Mouse (Mus musculus) liver, embryonic 14.5 days (tissue): ENCODE results near the gene Mrps6. TPM values are rescaled to one million over a fixed set of nuclear protein-coding genes. Genes with fewer than 3 reads are reported as not detected.

Experiments used
- ATAC-seq: fragments of 200-750 bp; cut with Nextera tagmentation; 2 replicates; pipeline ENCODE4 v1.8.0; 2017; ENCODE audit warnings: moderate number of reproducible peaks, mild to moderate bottlenecking, moderate library complexity; ENCODE audit not compliant: insufficient read depth
- DNase-seq, 3 experiments: peaks; one replicate each; pipeline ENCODE4 v3.0.0-alpha.2; 2012 to 2013; ENCODE audit warnings: low read depth in 3 of 3, low spot score in 3 of 3
- H3K27ac ChIP-seq: fragments of 300-500 bp; sonication (generic); 2 replicates; pipeline ENCODE4 v1.5.1; 2014; ENCODE audit warnings: moderate library complexity, mild to moderate bottlenecking, control low read depth, inconsistent platforms
- H3K27me3 ChIP-seq: fragments of 300-500 bp; sonication (generic); 2 replicates; pipeline ENCODE4 v1.6.1; 2014; ENCODE audit warnings: mild to moderate bottlenecking, low read length, moderate library complexity; ENCODE audit not compliant: control insufficient read depth, insufficient read depth
- H3K36me3 ChIP-seq: fragments of 300-500 bp; sonication (generic); replicated peaks from 2 replicates; pipeline ENCODE4 v1.6.1; 2014; ENCODE audit warnings: low read depth; ENCODE audit not compliant: control insufficient read depth, insufficient read depth
- H3K4me1 ChIP-seq, 2 experiments: fragments of 200-500 bp in 1 of 2; fragments of 300-500 bp in 1 of 2; sonication (generic) in 1 of 2; replicated peaks; 2 replicates each; pipeline ENCODE4 v1.6.1; 2012 to 2014; ENCODE audit warnings: antibody characterized with exemption in 1 of 2, inconsistent platforms in 1 of 2, low read length in 1 of 2; ENCODE audit not compliant: control insufficient read depth in 2 of 2, insufficient read depth in 2 of 2
- H3K4me2 ChIP-seq: fragments of 300-500 bp; sonication (generic); 2 replicates; pipeline ENCODE4 v1.6.1; 2014; ENCODE audit warnings: low read depth, mild to moderate bottlenecking, control low read depth, moderate library complexity
- H3K4me3 ChIP-seq, 2 experiments: fragments of 200-500 bp in 1 of 2; fragments of 300-500 bp in 1 of 2; sonication (generic) in 1 of 2; 2 replicates each; pipeline ENCODE4 v1.5.1; 2012 to 2014; ENCODE audit warnings: low read depth in 2 of 2, low read length in 2 of 2, mild to moderate bottlenecking in 2 of 2, control low read depth in 1 of 2, inconsistent platforms in 1 of 2, moderate library complexity in 1 of 2; ENCODE audit not compliant: insufficient read depth in 1 of 2
- H3K9ac ChIP-seq: fragments of 300-500 bp; sonication (generic); replicated peaks from 2 replicates; pipeline ENCODE4 v1.6.1; 2014; ENCODE audit warnings: mild to moderate bottlenecking, control low read depth, moderate library complexity
- H3K9me3 ChIP-seq: fragments of 300-500 bp; sonication (generic); 2 replicates; pipeline ENCODE4 v1.6.1; 2016; ENCODE audit warnings: low read length, mixed read lengths; ENCODE audit not compliant: control insufficient read depth
- CTCF ChIP-seq: IDR thresholded peaks from 2 replicates; pipeline ENCODE4 v1.5.1; 2016; ENCODE audit warnings: antibody characterized with exemption, low read depth, control low read depth
- EP300 ChIP-seq: IDR thresholded peaks from 2 replicates; pipeline ENCODE4 v1.6.1; 2016; ENCODE audit warnings: antibody characterized with exemption, low read depth
- WGBS: fragments of 180-500 bp; shearing (Covaris S2); extraction: QIAGEN DNeasy Blood & Tissue Kit; methylation state at CpG from one replicate; pipeline ENCODE4 v1.1.7; 2014; ENCODE audit not compliant: insufficient replicate concordance; 5-methylcytosine and 5-hydroxymethylcytosine counted together
- polyA plus RNA-seq, 2 experiments: library from polyadenylated mRNA; depleted of rRNA in 1 of 2; stranded (reverse) in 1 of 2; unstranded in 1 of 2; fragments of >200 nt; fragmentation: Nextera tagmentation in 1 of 2; extraction: Ambion mirVana in 1 of 2; gene quantifications; 2 replicates each; pipeline versions ENCODE4 v1.2.1 to v1.2.3; 2012 to 2014

Mrps6 gene
- polyA plus RNA-seq, 2 experiments = 15.2 to 30.2 TPM

GRCm38 (mm10) chr16:92021656-92022400 lies 36.2 kb upstream of the Mrps6 start:
- DNase-seq (no peak), ATAC-seq (no peak)
- H3K9me3 ChIP-seq = no peaks in the 10 kb centered on the region
- H3K4me3 ChIP-seq = no peak overlapping the region
- H3K27me3 ChIP-seq = no peaks in the 10 kb centered on the region
- no peaks in the 10 kb centered on the region for H3K36me3 ChIP-seq
- TF ChIP-seq CTCF (no peak), EP300 (no peak)
- WGBS = 39% methylated on average over 12 of the region's 12 CpGs
- peaks cover 0 to 14% of the 10 kb centered on the region in 2 experiments; a peak in 2 of 4 replicates for H3K4me1 ChIP-seq
- H3K9ac ChIP-seq = no peak overlapping the region
- H3K4me2 ChIP-seq = no peak overlapping the region
- H3K27ac ChIP-seq = no peak overlapping the region

GRCm38 (mm10) chr16:92022494-92023283 lies 35.4 kb upstream of the Mrps6 start:
- 42% methylated on average over 20 of the region's 20 CpGs for WGBS
- H3K4me3 ChIP-seq = no peak overlapping the region
- H3K9ac ChIP-seq = no peak overlapping the region
- peaks cover 0 to 14% of the 10 kb centered on the region in 2 experiments; a peak in 2 of 4 replicates for H3K4me1 ChIP-seq
- DNase-seq (no peak), ATAC-seq (no peak)
- H3K4me2 ChIP-seq = no peak overlapping the region
- H3K36me3 ChIP-seq = no peaks in the 10 kb centered on the region
- H3K27me3 ChIP-seq = no peaks in the 10 kb centered on the region
- TF ChIP-seq CTCF (no peak), EP300 (no peak)
- H3K27ac ChIP-seq = no peak overlapping the region
- no peaks in the 10 kb centered on the region for H3K9me3 ChIP-seq

GRCm38 (mm10) chr16:92033286-92033685 lies 24.8 kb upstream of the Mrps6 start:
- Histone ChIP-seq H3K27ac (no peak overlapping the region), H3K4me1 (no peaks in the 10 kb centered on the region), H3K4me3 (no peak overlapping the region), H3K27me3 (no peaks in the 10 kb centered on the region), H3K4me2 (no peak overlapping the region), H3K9ac (no peak overlapping the region), H3K36me3 (no peaks in the 10 kb centered on the region), H3K9me3 (no peaks in the 10 kb centered on the region)
- WGBS = 55% methylated on average over 3 of the region's 3 CpGs
- no peak for DNase-seq
- TF ChIP-seq EP300 = no peak
- TF ChIP-seq CTCF = no peak
- no peak for ATAC-seq

GRCm38 (mm10) chr16:92034676-92035075 lies 23.4 kb upstream of the Mrps6 start:
- Histone ChIP-seq H3K27me3 (no peaks in the 10 kb centered on the region), H3K9ac (no peak overlapping the region), H3K4me3 (no peak overlapping the region), H3K4me2 (no peak overlapping the region), H3K9me3 (no peaks in the 10 kb centered on the region), H3K27ac (no peak overlapping the region), H3K36me3 (no peaks in the 10 kb centered on the region), H3K4me1 (no peaks in the 10 kb centered on the region)
- WGBS = 57% methylated on average over 5 of the region's 5 CpGs
- no peak for DNase-seq
- TF ChIP-seq EP300 = no peak
- TF ChIP-seq CTCF = no peak
- no peak for ATAC-seq

- WGBS = 43% methylated on average over 8 of the region's 8 CpGs
- no peak overlapping the region for H3K9ac ChIP-seq
- no peaks in the 10 kb centered on the region for H3K27me3 ChIP-seq
- TF ChIP-seq EP300 (no peak), CTCF (no peak)
- H3K9me3 ChIP-seq = no peaks in the 10 kb centered on the region
- DNase-seq = no peak
- H3K4me2 ChIP-seq = no peak overlapping the region
- H3K27ac ChIP-seq = no peak overlapping the region
- H3K4me1 ChIP-seq = no peaks in the 10 kb centered on the region
- no peak overlapping the region for H3K4me3 ChIP-seq
- no peak for ATAC-seq
- H3K36me3 ChIP-seq = no peaks in the 10 kb centered on the region
Observed at GRCm38 (mm10) chr16:92036701-92037100, 21.4 kb upstream of the Mrps6 start.
